Mouse (Mus musculus): ENCODE measurements around the gene Ttc24. TPM values are rescaled to one million over a fixed set of nuclear protein-coding genes. Genes with fewer than 3 reads are reported as not detected.

The Ttc24 gene
- polyA plus RNA-seq, 1 experiment from 2014 or later: not detected

GRCm38 (mm10) chr3:88057902-88058696 is 20.0 kb downstream of the Ttc24 start, which contains the start of gene Naxe:
Gene Naxe, minus strand, starts transcription at chr3:88058495.
- peak; percentile 85 for ATAC-seq (ENCODE audit: insufficient number of reproducible peaks, insufficient read depth, low FRiP score, low read depth)

GRCm38 (mm10) chr3:88057030-88057429 is 21.1 kb downstream of the Ttc24 start:
- Histone ChIP-seq H3K4me1 (ENCODE audit: control insufficient read depth in 2 of 2, insufficient read depth in 2 of 2, low read length in 2 of 2) (peaks cover 3 to 8% of the 10 kb centered on the region in 2 experiments; a peak in 2 of 4 replicates), H3K9ac (ENCODE audit: low read length) (peak overlapping the region; percentile 91; the same call in 1 of the 2 replicates), H3K27me3 (ENCODE audit: control insufficient read depth, insufficient read depth, low read length) (no peaks in the 10 kb centered on the region), H3K4me2 (ENCODE audit: low read length) (peak overlapping the region; percentile 94), H3K36me3 (ENCODE audit: control insufficient read depth, insufficient read depth, low read length) (peaks cover 51% of the 10 kb centered on the region), H3K4me3 (ENCODE audit: control insufficient read depth in 1 of 2, insufficient read depth in 1 of 2, low read depth in 1 of 2, low read length in 2 of 2) (peak overlapping the region in 1 of 2 experiments; percentile 88; a peak in 1 of 4 replicates), H3K27ac (replicated peaks in 1 of 2; ENCODE audit: control insufficient read depth in 1 of 2, insufficient read depth in 1 of 2, low read depth in 2 of 2, low read length in 2 of 2) (no peak overlapping the region), H3K9me3 (ENCODE audit: control insufficient read depth, low read length) (no peaks in the 10 kb centered on the region)
- WGBS: 73% methylated on average over 6 of the region's 6 CpGs
- no peak for ATAC-seq (ENCODE audit: insufficient number of reproducible peaks, insufficient read depth, low FRiP score, low read depth)

More at GRCm38 (mm10) chr3:88057902-88058696, 20.0 kb downstream of the Ttc24 start, which contains the start of gene Naxe:
- WGBS: under 1% methylated on average over 60 of the region's 60 CpGs
- Histone ChIP-seq H3K27ac (replicated peaks in 1 of 2; ENCODE audit: control insufficient read depth in 1 of 2, insufficient read depth in 1 of 2, low read depth in 2 of 2, low read length in 2 of 2) (peak within 1 kb of the TSS; percentile 47 to 72; a peak in 2 of 4 replicates), H3K4me1 (ENCODE audit: control insufficient read depth in 2 of 2, insufficient read depth in 2 of 2, low read length in 2 of 2) (peaks cover 3 to 8% of the 10 kb centered on the region in 2 experiments; a peak in 2 of 4 replicates), H3K4me2 (ENCODE audit: low read length) (peak within 1 kb of the TSS; percentile 94), H3K27me3 (ENCODE audit: control insufficient read depth, insufficient read depth, low read length) (no peaks in the 10 kb centered on the region), H3K9me3 (ENCODE audit: control insufficient read depth, low read length) (no peaks in the 10 kb centered on the region), H3K9ac (ENCODE audit: low read length) (peak within 1 kb of the TSS; percentile 91), H3K4me3 (ENCODE audit: control insufficient read depth in 1 of 2, insufficient read depth in 1 of 2, low read depth in 1 of 2, low read length in 2 of 2) (peak within 1 kb of the TSS; percentile 88 to 94), H3K36me3 (ENCODE audit: control insufficient read depth, insufficient read depth, low read length) (peaks cover 40% of the 10 kb centered on the region)

GRCm38 (mm10) chr3:88049532-88049931 is 28.6 kb downstream of the Ttc24 start:
- Histone ChIP-seq H3K9ac (ENCODE audit: low read length) (no peak overlapping the region), H3K9me3 (ENCODE audit: control insufficient read depth, low read length) (no peaks in the 10 kb centered on the region), H3K27me3 (ENCODE audit: control insufficient read depth, insufficient read depth, low read length) (no peaks in the 10 kb centered on the region), H3K4me2 (ENCODE audit: low read length) (no peak overlapping the region), H3K4me3 (ENCODE audit: control insufficient read depth in 1 of 2, insufficient read depth in 1 of 2, low read depth in 1 of 2, low read length in 2 of 2) (no peak overlapping the region), H3K4me1 (ENCODE audit: control insufficient read depth in 2 of 2, insufficient read depth in 2 of 2, low read length in 2 of 2) (no peaks in the 10 kb centered on the region), H3K36me3 (ENCODE audit: control insufficient read depth, insufficient read depth, low read length) (peaks cover 31% of the 10 kb centered on the region), H3K27ac (replicated peaks in 1 of 2; ENCODE audit: control insufficient read depth in 1 of 2, insufficient read depth in 1 of 2, low read depth in 2 of 2, low read length in 2 of 2) (no peak overlapping the region)
- ATAC-seq (ENCODE audit: insufficient number of reproducible peaks, insufficient read depth, low FRiP score, low read depth): no peak
- 37% methylated on average over 3 of the region's 3 CpGs for WGBS

- H3K27me3 ChIP-seq (ENCODE audit: control insufficient read depth, insufficient read depth, low read length): peaks cover 9% of the 10 kb centered on the region
These were observed 35.3 kb downstream of the Ttc24 start, which contains the start of gene Gpatch4 for GRCm38 (mm10) chr3:88042661-88043421. Gene Gpatch4, plus strand, starts transcription at chr3:88043108.

GRCm38 (mm10) chr3:88035561-88036293 is 42.4 kb downstream of the Ttc24 start:
- 46% methylated on average over 1 of the region's 1 CpGs for WGBS
- Histone ChIP-seq H3K27ac (replicated peaks in 1 of 2; ENCODE audit: control insufficient read depth in 1 of 2, insufficient read depth in 1 of 2, low read depth in 2 of 2, low read length in 2 of 2) (no peak overlapping the region), H3K36me3 (ENCODE audit: control insufficient read depth, insufficient read depth, low read length) (no peaks in the 10 kb centered on the region), H3K9ac (ENCODE audit: low read length) (no peak overlapping the region), H3K4me3 (ENCODE audit: control insufficient read depth in 1 of 2, insufficient read depth in 1 of 2, low read depth in 1 of 2, low read length in 2 of 2) (no peak overlapping the region), H3K4me2 (ENCODE audit: low read length) (no peak overlapping the region), H3K9me3 (ENCODE audit: control insufficient read depth, low read length) (no peaks in the 10 kb centered on the region), H3K27me3 (ENCODE audit: control insufficient read depth, insufficient read depth, low read length) (peaks cover 43% of the 10 kb centered on the region), H3K4me1 (ENCODE audit: control insufficient read depth in 2 of 2, insufficient read depth in 2 of 2, low read length in 2 of 2) (no peaks in the 10 kb centered on the region)
- ATAC-seq (ENCODE audit: insufficient number of reproducible peaks, insufficient read depth, low FRiP score, low read depth): no peak

More at GRCm38 (mm10) chr3:88042661-88043421, 35.3 kb downstream of the Ttc24 start, which contains the start of gene Gpatch4:
- H3K36me3 ChIP-seq (ENCODE audit: control insufficient read depth, insufficient read depth, low read length): no peaks in the 10 kb centered on the region
- H3K27ac ChIP-seq (replicated peaks in 1 of 2; ENCODE audit: control insufficient read depth in 1 of 2, insufficient read depth in 1 of 2, low read depth in 2 of 2, low read length in 2 of 2): peak within 1 kb of the TSS; percentile 9 to 47; a peak in 2 of 4 replicates
- peak within 1 kb of the TSS; percentile 76 for H3K9ac ChIP-seq (ENCODE audit: low read length)
- H3K4me3 ChIP-seq (ENCODE audit: control insufficient read depth in 1 of 2, insufficient read depth in 1 of 2, low read depth in 1 of 2, low read length in 2 of 2): peak within 1 kb of the TSS; percentile 79 to 83
- ATAC-seq (ENCODE audit: insufficient number of reproducible peaks, insufficient read depth, low FRiP score, low read depth): peak; percentile 84
- H3K9me3 ChIP-seq (ENCODE audit: control insufficient read depth, low read length): no peaks in the 10 kb centered on the region
- H3K4me2 ChIP-seq (ENCODE audit: low read length): peak within 1 kb of the TSS; percentile 76
- WGBS: 8% methylated on average over 36 of the region's 36 CpGs
- H3K4me1 ChIP-seq (ENCODE audit: control insufficient read depth in 2 of 2, insufficient read depth in 2 of 2, low read length in 2 of 2): peaks cover 3 to 9% of the 10 kb centered on the region in 2 experiments; a peak in 3 of 4 replicates

- Histone ChIP-seq H3K36me3 (ENCODE audit: control insufficient read depth, insufficient read depth, low read length) (no peaks in the 10 kb centered on the region), H3K9me3 (ENCODE audit: control insufficient read depth, low read length) (peaks cover under 1% of the 10 kb centered on the region; the same call in 1 of the 2 replicates), H3K4me1 (ENCODE audit: control insufficient read depth in 2 of 2, insufficient read depth in 2 of 2, low read length in 2 of 2) (no peaks in the 10 kb centered on the region), H3K27me3 (ENCODE audit: control insufficient read depth, insufficient read depth, low read length) (peaks cover 36% of the 10 kb centered on the region), H3K27ac (replicated peaks in 1 of 2; ENCODE audit: control insufficient read depth in 1 of 2, insufficient read depth in 1 of 2, low read depth in 2 of 2, low read length in 2 of 2) (no peak overlapping the region), H3K4me2 (ENCODE audit: low read length) (no peak overlapping the region), H3K9ac (ENCODE audit: low read length) (no peak overlapping the region), H3K4me3 (ENCODE audit: control insufficient read depth in 1 of 2, insufficient read depth in 1 of 2, low read depth in 1 of 2, low read length in 2 of 2) (no peak overlapping the region)
- ATAC-seq (ENCODE audit: insufficient number of reproducible peaks, insufficient read depth, low FRiP score, low read depth): no peak
- WGBS: 55% methylated on average over 5 of the region's 5 CpGs
These were observed 44.6 kb downstream of the Ttc24 start for GRCm38 (mm10) chr3:88033506-88033905.

Measured in heart, embryonic 14.5 days (tissue).